Mouse (Mus musculus): ENCODE results near the gene Gcnt7.

The Gcnt7 gene

DNA sequence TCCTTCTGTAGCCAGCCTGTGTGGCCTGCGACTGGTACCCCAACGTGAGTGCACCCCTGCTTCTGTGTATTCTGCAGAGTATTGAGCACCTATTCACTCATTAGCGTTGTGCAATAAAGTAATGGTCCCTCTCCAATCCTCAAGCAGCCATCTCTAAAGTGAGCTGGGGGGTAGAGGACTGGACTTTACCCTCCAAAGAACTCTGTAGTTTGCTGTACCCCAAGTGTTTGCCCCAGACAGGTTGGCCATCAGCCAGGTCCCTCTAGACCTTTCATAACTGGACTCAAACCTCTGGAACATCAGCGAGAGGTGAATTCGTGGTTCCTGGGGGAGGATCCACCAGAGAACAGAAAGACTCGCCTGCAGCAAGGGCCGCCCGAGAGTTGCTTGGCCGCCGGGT is 5.9 kb downstream of the Gcnt7 start:
- DNase-seq: no peak

DNA sequence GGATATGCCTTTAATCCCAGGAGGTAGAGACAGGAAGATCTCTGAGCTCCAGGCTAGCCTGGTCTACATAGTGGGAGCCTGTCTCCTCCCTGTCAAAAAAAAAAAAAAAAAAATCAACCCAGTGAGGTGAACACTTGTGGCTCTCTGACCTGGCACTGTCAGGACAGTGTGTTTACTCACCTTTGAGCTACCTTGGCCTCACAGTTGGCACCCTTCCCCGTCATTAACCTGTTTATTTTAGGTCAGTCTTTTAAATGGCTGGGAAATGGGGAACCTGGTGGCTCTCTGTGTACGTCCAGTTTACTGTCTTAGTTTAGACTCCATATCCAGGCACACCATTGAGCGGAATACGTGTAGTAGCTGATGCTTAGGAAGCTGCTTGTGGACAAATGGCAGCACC is 6.4 kb downstream of the Gcnt7 start:
- no peak for DNase-seq

DNA sequence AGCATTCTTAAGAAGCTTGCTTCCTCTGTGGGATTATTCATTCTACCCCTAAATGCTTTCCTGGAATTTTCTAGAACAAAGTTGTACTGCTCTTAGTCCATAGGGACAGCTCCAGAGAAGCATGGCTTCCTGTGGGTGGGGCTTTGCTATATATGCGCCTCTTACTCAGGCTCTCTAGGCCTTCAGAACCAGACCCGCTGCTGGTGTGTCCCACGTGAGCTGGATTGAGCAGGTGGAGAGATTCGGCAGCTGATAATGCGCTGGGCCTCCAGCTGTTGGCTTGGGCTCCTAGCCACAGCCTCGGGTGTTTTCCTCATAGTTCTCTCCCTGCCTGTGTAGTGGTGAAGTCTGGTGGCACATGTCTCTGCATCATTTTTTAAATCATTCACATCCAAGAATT is 7.8 kb downstream of the Gcnt7 start:
- DNase-seq: no peak

DNA sequence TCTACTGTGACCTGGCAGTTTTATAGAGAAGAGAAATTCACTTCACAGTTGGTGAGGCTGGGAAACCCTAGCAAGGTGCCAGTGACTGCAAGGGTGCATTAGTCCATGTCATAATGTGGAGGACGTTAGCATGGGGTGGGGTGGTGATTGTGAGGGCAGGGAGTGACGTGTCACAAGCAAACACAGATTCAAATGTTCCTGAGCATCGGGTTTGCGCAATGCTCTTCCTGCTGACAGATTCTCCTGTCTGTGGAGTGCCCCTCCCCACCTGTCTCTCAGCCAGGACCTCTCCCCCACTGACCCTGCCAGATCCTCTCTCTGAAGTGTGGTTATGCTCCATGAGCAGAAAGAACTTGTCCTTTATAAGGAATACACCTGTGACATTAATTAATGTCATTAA is 10.1 kb downstream of the Gcnt7 start:
- no peak for DNase-seq

DNA sequence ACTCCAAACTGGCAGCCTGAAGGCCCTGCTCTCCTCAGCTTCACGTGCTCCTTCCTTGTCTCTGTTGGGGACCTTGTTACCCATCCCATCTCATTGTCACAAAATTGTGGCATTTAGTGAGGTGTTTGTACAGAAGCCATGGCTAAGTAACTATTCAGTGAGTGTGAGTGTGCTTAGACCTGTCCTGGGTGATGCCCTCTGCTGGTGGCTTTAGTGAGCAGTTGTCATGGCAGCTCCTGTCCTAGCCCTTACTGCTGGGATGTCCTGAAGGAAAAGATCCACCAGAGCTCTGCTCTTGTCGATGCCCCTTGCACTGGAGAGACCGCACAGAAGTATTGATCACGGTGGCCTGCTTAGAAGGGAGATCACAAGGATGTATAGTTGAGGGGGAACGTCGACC is 11.1 kb downstream of the Gcnt7 start:
- no peak for DNase-seq

DNA sequence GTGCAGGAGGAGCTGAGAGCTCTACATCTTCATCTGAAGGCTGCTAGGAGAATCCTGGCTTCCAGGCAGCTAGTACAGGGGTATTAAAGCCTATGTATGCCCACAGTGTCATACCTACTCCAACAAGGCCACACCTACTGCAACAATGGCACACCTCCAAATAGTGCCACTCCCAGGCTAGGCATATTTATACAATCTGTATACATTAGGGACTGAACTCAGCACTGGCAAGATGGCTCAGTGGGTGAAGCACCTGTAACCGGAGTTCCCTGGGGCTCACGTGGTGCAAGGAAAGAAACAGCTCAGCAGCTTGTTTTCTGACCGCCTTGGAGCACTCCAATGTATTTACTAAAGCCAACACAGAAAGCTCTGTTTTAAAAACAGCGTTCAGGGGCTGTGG is 12.8 kb downstream of the Gcnt7 start:
- DNase-seq: no peak

DNA sequence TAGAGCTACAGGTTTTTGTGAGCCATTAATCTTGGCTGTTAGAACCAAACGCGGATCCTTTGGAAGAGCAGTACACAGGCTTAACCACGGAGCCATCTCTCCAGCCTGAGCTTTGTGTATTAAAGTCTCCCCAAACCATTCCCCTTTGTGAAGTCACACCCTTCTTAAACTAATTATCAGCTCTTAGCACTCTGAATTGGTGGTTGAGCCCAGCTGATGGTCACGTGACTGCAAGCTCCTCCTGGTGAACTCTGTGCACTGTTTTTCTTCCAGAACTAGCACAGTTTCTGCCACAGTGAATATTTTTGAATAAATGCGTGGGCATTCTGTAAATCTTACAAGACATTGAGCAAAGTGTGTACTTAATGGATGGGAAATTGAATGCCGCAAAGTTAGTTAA is 17.2 kb downstream of the Gcnt7 start:
- no peak for DNase-seq

DNA sequence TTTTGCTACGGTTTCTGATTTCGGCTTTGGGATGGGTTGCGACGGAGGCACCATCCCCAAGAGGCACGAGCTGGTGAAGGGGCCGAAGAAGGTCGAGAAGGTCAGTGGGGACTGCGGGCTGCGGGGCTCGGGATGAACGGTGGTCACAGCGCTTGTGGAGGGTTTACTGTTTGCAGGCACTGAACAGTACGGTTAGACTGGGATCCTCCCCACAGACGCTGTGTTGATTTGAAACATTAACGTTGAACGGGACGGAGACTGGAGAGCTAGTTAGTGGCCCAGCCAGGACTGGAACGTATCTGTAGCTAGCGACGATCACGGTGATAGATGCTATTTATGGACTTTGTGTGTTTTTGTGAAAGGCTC is 17.8 kb downstream of the Gcnt7 start:
- no peak for DNase-seq

DNA sequence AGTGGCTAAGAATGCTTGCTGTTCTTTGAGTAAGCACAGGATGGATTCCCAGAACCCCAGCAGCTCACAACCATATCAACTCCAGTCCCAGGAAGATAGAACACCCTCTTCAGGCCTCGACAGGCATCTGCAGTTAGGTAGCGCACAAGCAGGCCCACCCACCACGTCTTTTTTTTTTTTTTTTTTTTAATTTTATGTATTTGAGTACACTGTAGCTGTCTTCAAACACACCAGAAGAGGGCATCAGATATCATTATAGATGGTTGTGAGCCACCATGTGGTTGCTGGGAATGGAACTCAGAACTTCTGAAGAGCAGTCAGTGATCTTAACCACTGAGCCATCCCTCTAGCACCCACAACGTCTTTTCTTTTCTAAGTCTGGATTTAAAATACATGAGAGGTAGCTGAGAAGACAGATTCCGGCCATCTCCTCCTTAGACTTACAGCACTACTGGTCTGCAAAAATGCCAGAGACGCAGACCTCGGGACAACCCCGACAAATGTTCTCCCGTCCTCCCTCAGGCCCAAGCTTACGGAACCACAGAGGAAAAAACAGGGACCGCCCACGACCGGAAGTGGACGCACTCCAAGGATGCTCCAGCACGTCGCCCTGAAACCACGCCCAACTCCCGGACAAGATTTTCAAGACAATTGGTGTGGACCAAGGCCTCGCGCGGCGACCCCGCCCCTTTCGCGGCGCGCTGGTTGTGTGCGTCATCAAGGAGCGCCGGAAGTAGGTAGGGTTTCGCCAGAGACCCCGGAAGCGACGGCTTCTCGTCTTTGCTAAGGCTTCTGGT is 18.4 kb downstream of the Gcnt7 start, which contains the start of gene Rtf2:
Gene Rtf2, plus strand, starts transcription at position 714 of the 797 bp plus-strand sequence.
- peak; percentile 99 for DNase-seq

DNA sequence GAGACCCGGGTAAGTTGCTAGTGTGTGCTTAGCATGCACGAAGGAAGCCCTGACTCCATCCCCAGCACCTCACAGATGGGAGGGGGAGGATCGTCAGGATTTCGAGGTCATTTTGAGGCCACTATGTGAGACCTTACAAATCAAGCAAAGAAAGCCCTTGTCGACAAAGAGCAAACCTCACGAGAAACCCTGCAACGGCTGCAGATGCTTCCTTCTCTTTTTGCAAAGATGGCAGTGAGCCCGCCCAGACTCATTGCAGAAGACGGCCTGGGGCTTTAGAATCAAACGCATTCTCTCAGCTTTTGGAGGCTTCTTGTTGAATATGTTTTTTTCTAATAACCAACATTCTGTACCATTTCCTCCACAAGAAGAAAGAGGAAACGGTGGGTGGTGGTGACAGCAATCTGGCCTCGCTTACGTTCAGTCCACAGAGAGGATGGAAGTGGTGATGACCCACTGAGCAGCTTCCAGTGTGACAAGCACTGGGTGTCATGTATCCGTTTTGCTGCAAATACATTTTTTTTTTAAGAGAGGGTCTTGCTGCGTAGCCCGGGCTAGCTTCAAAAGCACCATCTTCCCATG is 20.9 kb downstream of the Gcnt7 start:
- no peak for DNase-seq

DNA sequence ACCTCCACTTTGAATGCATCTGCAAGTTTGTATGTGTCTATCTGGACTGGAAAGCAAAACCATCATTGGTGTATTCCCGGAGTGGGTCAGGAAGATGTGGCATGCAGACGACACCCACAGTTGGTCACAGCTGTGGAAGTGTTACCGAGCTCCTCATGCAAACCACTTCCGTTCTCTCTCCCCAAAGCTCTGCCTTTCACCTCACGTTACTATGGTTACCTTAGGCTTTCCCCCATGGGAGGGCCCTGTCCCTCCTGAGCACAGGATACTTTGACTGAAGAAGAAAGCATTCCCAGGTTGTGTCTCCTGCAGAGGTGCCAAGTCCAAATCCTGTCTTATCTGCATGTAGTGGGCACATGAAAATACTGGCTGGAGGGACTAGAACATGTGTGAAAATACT is 24.6 kb downstream of the Gcnt7 start:
- no peak for DNase-seq

DNA sequence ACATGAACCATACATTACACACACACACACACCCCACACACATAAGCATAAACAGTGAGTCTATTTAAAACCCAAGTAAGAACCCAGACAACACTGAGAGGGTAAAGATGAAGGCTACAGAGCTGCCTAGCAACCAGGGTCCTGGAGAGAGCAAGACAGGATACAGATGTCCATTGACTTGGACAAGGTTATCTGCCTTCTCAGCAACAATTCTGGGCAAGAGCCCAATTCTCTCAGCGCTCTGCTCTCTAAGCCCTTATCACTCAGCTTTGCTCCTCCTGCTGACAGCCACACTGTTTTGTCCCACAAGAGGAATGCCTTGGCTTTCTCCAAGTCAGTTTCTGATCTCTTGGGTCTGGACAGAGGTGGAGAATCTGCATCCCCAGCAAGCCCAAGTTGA is 27.8 kb downstream of the Gcnt7 start:
- DNase-seq: no peak

DNA sequence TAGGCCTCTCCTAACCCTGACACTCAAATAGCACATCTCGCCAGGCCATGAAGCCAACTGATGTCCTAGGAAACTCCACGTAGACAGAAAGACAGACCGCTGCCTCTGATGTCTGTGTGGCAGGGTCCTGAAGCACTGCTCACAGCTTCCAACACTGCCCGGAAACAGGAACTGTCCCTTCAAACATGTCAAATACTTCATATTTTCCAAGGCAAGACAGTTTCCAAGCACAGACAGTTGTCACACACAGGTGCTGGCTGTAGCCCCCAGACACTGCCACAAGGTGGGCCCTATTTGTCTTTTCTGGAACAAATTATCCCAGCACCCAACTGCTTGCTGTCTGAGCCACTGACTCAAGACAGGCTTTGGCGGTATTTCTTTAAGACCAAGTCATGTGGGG is 40.2 kb downstream of the Gcnt7 start:
- DNase-seq: no peak

DNA sequence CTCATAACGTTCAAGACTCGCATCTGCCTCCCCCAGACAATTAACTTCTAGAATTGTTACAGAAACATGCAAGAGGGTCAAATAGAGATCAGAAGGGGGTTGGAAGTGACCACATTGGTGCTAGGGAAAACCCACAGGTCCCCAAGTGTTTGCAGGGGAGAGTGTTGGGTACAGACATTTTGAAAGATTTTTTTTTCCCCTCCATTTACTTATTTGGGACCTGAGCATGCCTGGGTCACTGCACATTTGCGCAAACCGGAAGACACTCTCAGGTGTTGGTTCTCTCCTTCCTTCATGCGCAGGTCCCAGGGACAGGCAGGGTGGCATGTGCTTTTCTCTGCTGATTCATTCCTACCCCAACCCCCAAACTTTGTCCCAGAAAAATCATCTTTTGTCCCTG is 41.5 kb downstream of the Gcnt7 start:
- DNase-seq: no peak

DNA sequence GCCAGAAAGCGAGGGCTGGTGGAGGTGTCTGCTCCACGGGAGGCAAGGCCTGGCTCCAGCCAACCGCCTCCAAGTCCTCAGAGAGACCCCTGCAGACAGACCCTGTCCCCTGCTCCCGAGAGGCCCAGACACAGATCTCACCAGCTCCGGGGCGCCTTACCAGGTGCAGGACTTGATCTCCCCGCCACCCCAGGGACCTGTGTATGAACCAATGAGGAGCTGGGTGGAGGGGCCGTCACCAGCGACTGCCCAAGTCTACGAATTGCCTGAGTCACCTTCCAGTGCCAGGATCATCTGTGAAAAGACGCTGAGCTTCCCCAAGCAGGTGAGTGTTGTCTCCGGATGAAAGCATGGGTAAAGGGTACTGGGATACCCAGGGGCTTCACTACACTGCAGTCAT is 42.2 kb downstream of the Gcnt7 start:
- DNase-seq: no peak

DNA sequence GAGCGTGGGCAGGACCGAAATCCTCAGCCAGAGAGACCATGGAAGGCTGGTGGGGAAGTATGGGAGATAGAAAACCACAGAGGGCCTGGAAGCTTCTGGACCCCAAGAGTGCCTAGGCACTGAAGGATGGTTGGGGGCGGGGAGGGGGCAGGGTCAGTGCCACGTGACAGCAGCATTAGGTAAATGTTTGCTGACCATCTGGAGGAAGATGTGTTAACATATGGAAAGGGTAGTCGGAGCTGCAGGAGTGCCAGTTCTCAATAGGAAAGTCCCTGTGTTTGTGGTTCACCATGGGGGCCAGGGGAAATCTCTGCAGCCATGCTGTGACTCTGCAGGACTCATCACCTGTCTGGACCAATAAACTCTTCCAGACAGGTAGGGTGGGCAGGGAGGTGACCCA is 44.5 kb downstream of the Gcnt7 start:
- DNase-seq: no peak

DNA sequence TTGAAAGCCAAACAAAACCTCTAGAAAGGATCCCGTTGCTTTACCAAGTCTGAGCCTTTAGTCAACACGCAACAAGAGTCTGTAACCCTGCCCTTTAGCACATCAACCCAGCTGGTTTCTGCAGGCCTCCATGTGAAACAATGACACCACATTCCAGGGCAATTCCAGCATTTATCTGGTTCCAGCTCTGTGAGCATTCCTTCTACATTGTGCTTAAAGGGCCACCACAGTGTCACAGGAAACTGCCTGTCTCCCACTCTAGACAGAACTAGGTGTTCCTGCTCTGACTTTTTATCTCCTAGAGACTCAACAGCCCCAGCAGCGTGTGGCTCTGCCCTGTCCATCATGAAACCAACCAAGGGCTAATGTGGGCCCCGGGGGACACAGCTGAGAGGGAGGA is 45.1 kb downstream of the Gcnt7 start:
- no peak for DNase-seq

DNA sequence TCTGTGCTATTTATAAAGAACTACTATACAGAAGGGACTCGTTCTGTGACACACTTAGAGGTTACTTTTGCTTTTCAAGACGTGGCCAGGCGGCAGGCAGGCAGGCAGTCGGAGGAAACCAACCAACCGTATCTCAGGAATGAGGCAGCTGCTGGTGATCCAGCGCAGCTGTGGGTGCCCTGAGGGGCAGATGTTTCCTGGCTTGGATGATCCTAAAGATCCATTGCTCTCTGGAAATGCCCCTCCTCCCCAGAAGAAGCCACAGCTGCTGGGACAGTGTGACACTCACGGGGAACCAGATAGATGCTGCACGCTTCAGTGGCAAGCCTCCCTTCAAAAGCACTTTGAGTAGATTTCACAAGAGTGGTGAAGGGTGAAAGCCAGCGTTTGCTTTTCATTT is 45.9 kb downstream of the Gcnt7 start:
- DNase-seq: no peak

DNA sequence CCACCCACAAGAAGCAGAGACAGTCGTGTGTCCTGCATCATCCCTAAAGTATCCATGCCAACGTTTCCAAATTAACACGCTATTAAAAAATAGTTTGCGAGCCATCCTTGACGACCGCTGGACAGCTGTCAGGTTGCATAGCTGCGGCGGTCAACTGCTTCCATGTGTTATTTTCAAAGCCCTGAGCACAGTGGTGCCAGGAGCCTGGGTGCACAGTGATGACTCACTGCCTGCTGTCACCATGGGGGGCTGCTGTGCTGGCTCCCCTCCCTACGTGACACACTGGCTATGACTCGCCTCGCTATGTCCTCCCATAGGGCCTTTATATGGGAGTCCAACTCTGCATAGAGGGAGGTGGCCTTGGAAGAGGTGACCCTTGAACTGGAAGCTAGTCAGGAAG is 47.3 kb downstream of the Gcnt7 start:
- peak; percentile 19 for DNase-seq

DNA sequence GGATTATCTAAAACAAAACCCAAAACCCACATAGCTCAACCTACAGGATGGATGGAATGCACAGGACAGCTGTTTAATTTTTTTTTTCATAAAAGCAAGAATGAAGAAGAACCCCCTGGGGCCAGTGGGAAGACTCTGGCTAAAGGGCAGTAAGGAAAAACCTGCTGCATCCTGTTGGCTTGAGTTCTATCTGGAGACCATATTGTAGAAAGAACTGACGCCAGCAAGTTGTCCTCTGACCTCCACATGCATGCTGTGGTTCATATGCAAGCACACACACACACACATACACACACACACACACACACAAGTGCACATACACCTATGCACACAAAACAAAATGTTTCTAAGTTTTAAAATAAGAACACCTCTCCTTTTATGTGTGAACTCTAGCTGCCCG is 47.7 kb downstream of the Gcnt7 start:
- DNase-seq: no peak

DNA sequence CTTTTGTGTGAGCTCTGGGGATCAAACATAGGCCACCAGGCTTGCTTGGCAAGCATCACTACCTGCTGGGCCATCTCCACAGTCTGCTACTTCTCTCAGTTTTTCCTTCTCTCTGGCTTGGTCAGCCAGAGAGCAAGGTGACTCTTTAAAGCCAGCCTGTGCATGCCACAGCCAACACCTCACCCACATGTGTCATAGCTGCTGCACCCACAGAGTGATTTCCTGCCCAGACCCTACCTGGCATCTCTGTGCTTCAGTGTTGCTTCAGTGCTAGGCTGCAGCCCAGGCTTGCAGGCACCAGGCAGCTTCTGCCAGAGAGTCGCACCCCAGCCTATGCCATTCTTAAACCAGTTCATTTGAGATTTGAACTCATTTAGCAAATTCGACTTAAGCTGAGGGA is 50.9 kb downstream of the Gcnt7 start:
- no peak for DNase-seq

DNA sequence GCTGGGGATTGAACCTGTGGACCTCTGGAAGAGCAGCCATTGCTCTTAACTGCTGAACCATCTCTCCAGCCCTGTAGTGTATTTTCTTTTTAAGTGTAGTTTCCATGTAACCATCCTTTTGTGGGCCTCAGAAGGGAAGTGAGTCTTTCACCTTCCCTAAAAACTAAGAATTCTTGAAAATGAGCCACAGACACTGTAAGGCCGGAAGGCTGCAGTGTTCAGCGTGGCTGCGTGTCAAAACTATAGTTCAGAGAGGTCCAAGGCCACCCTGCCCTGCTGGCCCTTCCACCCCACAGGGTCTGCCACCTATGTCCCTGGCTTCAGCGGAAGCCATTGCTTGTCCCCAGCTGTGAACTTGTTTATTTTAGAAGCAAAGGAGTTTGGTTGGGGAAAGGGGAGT is 52.2 kb downstream of the Gcnt7 start:
- DNase-seq: no peak

DNA sequence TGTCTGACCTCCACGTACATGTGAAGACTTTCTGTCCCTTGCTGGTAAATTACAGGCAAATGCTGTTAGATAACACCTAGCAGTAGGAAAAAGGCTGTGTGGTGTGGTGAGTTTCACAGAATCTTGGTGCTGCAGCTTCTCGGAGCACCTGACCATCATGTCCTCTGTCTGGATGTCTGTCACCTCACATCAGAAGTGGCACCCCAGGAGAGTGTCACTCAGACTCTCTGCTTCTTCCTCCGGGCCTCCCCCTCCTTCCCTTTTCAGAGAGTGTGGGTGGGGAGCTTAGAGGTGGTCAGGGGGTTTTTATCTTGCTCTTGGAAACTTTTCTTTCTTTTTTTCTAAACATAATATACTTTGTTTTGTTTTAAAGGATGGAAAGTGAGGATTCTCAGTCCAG is 53.4 kb downstream of the Gcnt7 start:
- no peak for DNase-seq

DNA sequence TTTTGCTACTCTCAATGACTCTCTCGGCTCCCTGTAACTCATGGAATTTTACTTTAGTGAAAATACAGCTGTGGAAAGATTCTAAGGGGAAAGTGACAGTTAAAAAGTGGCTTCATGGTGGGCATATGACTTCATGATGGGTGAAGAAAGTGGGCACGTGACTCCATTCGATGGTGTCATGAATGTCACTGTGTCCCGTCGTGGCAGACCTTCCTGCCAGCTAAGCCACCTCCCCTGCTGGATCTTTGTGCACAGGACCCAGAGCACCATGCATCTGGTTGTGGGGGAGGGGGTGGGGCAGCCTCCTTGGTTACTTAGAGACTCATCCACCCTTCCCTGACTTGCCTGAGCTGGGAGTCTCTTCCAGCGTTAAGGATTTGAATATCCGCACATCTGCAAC is 54.2 kb downstream of the Gcnt7 start:
- DNase-seq: no peak
